Mouse (Mus musculus) heart, postnatal 10 days (tissue): ENCODE data around the gene Gnaq. TPM values are rescaled to one million over a fixed set of nuclear protein-coding genes. Genes with fewer than 3 reads are reported as not detected.

Source experiments
- DNase-seq, 2 experiments: peaks; one replicate each; pipeline ENCODE4 v3.0.0; 2021
- intact Hi-C: fragments of 180-260 bp; cut with DNase I; formaldehyde crosslinking; loops from one replicate; pipeline ENCODE4 v1.15.1; 2025
- total RNA-seq, 2 experiments: library from RNA; stranded (reverse); gene quantifications; 2 replicates each; pipeline ENCODE4 v1.2.3; 2021

Gene Gnaq
- total RNA-seq, 2 experiments from 2014 or later, result 37.3 to 38.1 TPM

DNA sequence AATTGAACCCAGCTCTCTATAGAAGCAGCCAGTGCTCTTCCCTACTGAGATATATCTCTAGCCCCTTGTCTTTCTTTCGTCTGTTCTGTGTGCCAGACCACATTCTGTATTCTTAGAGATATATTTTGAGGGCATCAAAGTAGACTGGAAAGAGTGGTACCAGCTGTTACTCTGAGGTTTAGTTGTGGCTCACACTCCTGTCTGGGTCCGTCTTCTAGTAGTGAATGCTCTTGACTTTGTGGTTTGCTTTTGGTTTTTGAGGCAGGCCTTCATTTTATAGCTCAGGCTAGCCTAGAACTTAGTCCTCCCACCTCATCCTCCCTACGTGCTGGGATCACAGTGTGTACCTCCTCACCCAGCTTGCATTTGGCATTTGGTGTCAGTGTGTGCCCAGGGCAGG is 54.4 kb downstream of the Gnaq start:
- no peak for DNase-seq
- intact Hi-C loops, result no loop called here

DNA sequence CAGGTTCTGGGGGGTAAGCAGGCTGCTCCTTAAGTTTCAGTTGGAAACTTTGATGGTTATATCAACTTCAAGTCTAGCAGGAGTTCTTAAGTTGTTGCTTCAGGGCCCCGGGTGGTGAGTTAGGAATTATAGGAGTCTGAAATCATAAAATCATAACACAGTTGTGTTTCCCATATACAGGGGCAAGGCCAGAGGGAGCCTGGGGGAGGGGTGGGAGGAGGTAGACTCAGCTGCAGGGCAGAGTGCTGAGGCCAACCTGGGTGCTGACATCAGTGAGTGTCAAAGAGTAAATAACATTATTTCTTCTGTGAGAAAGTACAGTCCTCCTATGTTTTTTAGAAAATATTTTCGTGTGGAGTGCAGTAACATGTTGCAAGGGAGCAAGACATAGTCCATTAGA is 55.3 kb downstream of the Gnaq start:
- DNase-seq, result no peak
- intact Hi-C loops, result no loop called here

DNA sequence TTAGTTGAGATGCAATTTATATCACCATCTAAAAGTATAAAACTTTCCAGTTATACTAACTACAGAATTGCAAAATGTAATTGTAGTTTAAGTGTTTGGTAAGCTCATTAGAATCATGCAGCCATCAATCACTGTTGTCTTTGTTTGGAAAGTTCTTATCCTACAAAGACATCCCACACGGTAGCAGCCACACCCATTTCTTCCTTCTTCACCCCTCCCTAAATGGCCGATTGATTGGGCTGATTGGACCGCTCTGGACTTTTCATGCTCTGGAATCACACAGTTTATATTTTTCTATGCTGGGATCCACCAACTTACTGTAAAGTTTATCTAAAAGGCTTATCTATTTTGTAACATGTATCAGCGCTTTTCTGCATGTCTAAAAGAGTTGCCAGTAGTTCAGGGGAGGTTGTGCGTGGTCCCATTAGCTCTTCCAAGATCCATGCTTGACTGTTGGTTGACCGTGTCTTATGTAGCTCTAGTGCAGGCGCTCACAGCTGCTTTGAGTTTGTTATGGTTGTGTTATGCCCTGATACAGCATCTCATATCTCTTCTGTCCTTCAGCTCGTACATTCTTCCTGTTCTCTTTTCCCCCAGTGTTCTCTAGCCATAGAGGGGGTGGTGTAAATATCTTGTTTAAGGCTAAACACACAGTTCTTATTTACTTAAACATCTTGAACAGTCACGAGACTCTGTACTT is 56.6 kb downstream of the Gnaq start:
- intact Hi-C loops, result no loop called here
- no peak for DNase-seq

DNA sequence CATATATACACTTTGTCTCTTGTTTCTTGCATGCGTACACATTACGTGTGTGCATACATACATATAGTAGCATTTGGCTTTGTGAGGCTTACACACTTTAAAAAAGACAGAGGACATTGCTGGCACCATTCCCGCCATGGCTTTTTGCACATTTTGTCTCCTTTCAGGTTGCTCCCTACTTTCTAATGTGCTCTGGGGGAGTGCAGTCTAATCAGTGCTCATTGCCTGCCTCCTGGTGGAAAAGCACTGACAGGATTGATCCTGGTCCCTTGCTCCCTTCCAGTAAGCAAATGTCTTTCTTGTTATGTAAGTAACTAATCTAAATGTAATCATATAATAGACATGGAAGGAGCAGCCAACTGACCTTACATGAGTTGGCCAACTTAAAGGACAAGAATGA is 65.5 kb downstream of the Gnaq start:
- intact Hi-C loops, result loop anchor here (1.0 kb wide), 1 partner anchor 134 kb away; no protein-coding TSS in a partner anchor
- no peak for DNase-seq

DNA sequence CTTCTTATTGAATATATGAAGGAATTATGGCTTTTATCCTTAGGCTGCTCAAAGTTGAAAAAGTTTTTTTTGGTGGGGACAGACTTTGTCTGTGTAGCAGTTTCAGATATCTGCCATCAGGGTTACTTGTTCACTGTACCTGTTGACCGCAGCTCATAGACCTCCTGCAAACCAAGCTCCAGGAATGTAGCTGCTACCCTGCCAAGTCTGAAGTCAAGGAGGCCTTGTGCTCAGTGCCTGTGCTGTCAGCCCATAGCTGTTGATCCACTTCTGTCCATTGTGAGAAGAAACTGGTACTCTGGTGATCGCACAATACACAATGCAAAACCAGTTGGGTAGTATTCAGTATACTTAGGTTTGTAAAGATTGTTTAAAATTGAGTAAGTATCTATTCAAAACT is 68.7 kb downstream of the Gnaq start:
- intact Hi-C loops, result no loop called here
- no peak for DNase-seq

DNA sequence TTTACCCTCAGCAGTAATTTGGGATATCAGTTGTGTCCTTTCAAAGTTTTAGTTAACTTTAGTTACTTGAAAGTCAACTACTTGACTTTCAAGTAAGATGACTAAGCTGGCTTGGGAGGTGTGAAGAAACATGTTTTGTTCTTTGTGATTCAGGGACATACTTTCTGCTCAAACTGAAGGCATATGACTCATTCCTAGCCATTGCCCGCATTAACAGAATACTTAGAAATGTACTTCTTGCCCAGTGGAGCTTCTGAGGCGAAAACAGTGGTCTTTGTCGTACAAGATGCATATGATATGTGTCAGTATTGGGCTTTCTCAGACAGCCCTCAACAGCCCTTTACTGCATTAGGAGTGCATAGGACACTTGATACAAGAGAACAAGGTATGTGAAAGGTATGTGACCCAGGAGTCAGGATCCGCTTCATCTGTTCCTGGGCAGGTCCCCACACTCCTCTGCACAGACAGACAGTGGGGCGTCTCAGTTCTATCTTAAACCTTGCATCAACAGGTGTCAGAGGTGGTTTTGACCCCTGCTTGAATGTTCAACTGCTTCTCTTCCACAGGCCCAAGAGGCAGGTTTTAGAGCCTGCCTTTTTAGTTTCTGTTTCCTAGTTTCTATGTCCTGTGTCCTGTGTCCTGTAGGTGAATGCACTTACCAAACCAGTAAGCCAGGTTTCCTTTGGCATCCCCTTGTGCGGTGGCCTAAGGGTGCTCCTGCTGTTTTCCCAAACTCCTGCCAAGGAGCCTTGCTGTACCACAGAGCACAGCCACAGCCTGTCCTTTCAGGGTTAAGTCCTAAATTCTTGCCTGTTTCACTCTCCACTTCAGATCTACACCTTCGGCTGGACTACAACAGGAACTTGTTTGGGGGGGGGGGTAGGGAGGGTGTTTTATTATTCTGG is 72.4 kb downstream of the Gnaq start:
- intact Hi-C loops, result no loop called here
- DNase-seq, result no peak

DNA sequence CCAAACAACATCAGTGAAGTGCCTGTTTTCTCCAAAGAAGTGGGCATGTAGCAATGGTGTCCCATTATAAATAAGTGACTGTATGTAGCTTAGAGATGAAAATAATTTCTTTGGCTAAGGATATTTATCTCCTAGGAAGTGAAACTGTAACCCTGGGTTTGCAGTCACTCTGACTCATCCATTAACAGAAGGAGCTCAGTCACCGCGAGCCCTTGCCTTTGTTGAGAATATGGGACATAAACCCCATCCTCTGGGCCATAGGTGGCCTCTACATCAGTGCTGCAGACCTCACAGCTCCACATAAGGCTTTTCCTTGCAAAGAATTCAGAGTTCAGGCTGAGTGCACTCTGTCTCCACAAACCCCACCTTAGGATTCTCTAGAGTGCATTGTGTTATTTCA is 77.0 kb downstream of the Gnaq start:
- DNase-seq, result no peak
- intact Hi-C loops, result no loop called here

DNA sequence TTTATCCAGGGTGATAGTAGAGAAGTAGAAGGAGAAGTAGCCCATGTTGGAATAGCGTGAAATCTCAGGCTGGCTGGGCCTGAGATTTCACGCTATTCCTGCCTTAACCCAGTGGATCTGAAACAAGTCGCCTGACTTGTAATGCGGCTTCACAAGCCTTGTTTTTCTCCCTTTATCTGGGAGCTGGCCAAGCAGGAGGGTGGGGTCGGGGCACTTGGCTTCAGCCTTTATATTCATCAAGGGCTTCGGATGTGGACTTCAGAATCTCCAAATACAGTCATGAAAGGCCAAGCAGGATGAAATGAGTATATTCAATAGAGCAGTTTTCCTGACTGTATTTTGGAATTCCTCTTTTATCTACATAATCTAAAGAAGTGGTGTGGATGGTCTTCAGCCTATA is 82.3 kb downstream of the Gnaq start:
- intact Hi-C loops, result no loop called here
- DNase-seq, result peak; percentile 83 to 85

DNA sequence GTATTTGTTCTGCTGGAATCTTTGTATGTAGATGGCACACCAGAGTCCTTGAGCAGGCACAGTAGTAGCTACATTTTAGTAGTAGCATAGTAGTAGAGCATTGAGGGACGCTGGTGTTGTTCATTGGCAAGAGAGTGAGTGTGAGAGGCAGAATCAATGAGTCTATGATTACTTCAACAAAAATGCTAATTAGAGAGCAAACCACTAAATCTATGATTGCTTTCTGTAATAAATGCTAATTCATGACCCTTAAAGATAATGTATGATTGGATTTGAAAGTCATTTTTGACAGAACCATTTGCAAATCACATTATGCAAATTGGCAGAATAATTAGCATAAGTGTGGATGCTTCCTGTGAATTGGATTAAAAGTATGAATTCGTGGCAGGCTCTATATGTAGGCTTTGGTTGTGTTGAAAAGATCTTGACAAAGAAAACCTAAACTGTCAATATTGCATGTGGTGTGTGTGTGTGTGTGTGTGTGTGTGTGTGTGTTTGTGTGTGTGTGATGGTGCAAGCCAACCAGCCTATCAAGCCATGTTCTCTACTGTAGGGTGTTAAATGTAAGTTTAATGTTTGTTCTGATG is 82.9 kb downstream of the Gnaq start:
- no peak for DNase-seq
- intact Hi-C loops, result no loop called here

DNA sequence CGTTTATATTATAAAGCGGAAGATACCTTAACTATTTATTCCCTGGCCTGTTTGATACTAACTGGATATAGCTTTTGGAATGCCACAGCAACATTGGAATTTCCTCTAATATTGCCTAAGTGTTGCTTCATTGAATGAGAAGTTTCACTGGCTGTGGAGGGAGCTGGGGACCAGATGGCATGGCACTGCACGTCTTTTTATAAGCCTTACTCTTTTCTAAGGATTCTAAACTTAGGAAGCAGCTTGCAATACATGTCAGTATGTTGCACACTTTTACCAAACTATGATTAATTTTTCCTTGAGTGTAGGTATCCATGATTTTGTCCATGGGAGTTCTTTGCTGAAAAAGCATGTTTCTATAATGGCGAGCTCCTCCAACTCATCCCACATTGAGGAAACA is 87.3 kb downstream of the Gnaq start:
- intact Hi-C loops, result no loop called here
- DNase-seq, result no peak

DNA sequence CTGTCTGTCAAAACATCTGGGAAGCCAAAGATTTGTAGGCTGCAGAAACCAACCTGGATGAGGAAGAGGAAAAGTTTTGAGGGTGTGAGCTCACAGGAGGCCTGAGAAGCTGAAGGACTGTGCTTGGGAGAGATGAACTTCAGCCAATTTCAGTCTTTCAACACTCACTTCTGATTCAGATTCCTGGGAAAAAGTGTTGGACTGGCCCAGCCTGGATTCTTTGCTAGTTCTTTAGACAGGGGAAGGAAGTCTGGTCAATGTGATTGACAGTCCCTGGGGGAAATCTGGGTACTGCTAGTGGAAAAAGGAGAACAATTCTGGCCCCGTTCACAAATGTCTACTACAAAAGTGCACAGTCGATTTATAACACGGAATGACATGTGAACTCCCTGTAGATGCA is 89.9 kb downstream of the Gnaq start:
- peak; percentile 35 to 53 for DNase-seq
- intact Hi-C loops, result no loop called here

DNA sequence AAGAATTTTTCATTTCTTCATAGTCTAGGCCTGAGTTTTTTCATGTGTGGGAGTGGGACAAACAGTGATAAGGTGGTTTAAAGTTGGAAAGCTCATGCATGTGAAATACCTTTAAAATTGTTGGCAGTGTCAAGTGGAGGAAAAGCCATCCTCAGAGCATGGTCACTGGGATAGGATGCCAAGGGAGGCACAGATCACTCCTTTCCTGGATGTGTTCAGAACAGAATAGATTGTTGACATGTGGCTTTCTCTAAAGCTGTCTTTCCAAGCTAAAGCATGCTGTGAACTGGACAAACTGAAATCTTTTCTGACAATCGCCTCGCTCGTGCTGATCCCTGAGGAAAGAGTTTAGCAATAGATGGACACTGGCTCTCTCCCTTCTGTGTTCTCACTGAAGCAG is 90.5 kb downstream of the Gnaq start:
- intact Hi-C loops, result no loop called here
- no peak for DNase-seq

DNA sequence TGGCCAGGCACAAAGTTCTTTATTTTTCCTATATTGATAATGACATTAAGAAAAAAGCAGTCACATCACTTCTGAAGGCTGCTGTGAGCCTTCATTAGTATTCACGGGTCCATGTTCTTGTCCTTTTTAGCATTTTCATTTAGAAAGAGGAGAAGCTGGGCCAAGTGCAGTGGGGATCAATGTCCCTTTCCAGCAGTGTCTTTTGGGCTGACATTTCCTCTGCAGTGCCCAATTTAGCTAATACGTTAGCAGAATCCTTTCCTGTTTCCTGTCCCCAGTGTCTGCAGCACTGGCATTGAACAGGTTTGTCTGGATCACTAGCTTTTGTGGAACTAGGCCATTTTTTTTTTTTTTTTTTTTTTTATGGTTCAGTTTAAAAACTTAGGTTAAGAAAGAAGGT is 92.2 kb downstream of the Gnaq start:
- intact Hi-C loops, result no loop called here
- no peak for DNase-seq

DNA sequence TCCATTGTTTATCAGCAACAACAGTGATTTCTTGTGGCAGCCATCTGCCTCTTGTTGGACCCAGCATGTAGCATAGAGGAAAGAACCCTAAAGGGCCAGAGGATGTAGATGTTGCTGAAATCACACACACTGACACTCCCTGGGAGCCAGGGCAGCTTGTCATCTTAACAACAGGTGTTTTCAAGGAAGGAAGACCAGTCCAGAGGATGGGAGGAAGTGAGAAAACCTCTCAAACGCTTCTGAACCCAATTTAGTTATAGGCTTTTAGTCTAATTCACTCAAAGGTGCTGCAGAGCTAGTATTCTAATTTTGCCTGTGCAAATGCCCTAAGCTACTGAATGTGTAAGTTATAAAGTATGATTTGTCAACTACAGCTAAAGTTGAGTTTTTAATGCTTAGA is 99.0 kb downstream of the Gnaq start:
- DNase-seq, result no peak
- intact Hi-C loops, result no loop called here

DNA sequence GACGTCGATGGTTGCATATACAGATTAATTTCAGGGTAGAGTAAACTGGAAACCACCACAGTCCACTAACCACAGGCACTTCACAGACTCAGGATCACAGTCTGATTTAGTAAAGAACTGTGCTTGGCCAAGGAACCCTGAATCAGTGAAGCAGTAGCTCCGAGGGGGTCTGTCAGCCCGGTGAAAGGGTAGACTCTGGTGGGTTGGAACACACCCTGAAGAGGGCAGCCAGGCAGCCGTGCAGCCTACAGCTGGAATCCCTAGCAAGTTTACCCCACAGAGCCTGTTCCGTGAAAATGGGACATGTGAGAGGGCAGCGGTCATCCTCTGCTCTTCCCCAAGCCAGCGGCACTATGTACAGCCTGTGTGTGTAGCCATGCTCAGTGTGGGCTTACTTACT is 103.0 kb downstream of the Gnaq start:
- no peak for DNase-seq
- intact Hi-C loops, result no loop called here

DNA sequence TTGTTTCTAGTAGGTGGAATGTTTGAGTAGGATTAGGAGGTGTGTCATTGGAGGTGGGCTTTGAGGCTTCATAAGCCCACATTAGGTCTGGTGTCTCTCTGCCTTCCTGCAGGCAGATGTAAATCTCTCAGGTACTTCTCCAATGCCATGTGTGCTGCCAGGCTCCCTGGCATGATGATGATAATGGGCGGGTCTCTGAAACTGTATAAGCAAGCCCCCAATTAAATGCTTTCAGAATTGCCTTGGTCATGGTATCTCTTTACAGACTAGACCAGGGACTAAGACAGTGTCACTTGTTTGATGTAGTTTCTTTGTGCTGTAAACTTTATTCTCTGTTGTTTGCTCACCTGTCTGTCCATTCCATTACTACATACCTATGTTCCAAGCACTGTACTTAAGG is 104.4 kb downstream of the Gnaq start:
- intact Hi-C loops, result no loop called here
- DNase-seq, result no peak

DNA sequence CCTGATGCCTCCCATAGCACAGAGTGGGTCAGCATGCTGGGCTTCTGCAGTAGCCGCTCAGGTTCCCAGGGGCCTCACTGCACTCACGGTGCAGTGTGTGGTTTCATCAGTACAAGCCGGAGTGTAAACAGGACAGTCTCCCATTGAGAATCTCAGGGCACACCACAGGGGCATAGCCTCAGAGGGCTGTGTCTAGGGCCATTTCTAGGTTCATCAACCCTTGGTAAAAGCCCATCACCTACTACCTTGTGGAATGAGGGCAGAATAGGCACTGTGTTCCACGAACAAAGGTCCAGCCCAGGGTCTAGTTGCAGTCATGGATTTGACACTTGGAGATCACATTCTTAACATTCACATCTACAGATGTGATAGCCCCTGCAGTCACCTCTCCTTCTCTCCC is 105.4 kb downstream of the Gnaq start:
- DNase-seq, result no peak
- intact Hi-C loops, result no loop called here

DNA sequence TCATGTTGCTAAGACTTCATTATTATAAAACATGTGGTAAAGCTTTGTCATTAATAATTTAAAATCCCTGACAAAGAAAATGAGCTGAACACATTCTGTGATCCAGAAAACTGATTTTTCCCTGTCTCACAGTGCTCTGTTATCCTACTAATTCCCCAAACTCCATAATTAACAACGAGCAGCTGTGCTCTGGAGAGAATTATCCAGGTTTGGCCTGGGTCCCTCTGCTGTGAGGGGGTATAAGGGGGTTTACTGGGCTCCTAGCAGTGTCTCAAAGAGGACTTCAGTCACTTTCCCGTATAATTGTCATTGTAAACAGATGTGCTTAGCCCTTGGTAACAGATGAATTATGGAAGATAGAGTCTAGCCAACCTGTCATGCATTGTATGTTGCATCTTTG is 105.9 kb downstream of the Gnaq start:
- DNase-seq, result no peak
- intact Hi-C loops, result no loop called here

DNA sequence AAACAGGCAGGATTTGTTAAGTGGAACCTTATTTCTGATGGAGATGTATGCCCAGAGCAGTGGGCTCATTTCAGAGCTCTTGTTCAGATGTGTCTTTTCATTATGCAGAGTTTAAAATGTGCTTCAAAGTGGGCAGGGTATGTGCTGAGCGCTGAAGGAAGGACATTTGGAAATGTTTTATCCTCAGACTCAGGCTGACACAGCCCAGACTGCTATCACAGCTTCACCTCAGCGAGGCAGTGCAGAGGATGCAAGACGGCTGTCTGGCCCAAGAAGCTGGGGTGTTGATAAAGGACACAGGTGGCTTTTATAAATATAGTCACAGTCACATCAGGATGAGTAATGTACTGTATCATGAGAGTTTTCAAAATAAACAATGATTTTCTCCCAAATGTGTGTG is 110.1 kb downstream of the Gnaq start:
- intact Hi-C loops, result no loop called here
- DNase-seq, result no peak

DNA sequence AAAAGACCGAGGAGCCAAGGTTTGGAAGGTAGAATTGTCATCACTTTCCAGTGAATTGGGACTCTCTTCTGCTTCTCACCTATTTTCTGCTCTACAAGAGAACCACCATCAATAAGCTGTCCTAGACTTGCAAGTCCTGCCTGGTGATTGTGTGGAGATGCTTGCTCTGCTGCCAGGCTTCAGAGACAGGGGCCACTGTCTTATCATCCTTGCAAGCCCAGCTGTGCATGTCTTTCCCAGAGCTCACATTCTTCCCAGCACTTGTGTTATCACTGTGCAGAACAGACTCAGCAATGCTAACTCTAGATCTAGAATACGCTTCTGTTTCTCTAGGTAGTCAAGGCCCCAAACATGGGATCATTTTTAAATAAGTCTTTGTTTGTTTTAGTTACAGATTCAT is 116.4 kb downstream of the Gnaq start:
- intact Hi-C loops, result loop anchor here (5.0 kb wide), 1 partner anchor 117 kb away; the partner anchor contains the start of gene Gnaq
- DNase-seq, result no peak

DNA sequence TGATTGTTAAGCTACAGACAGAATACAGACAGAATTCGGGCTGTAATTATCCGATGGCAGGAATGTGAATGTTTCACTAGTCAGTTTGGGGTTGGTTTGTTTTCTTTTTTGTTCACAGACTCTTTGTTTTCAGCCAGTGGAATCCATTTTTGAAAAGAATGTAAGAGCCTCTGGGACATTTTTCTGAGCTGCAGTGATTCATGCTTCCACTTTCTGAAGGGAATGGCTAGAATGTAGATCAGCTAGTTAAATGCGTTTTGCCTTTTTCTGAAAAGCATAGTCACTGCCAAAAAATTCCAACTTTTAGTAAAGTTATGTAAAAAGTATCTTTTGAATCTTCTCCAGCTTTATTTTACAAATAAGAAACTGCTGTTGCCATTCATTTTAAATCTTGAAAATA is 118.3 kb downstream of the Gnaq start:
- no peak for DNase-seq
- intact Hi-C loops, result no loop called here

DNA sequence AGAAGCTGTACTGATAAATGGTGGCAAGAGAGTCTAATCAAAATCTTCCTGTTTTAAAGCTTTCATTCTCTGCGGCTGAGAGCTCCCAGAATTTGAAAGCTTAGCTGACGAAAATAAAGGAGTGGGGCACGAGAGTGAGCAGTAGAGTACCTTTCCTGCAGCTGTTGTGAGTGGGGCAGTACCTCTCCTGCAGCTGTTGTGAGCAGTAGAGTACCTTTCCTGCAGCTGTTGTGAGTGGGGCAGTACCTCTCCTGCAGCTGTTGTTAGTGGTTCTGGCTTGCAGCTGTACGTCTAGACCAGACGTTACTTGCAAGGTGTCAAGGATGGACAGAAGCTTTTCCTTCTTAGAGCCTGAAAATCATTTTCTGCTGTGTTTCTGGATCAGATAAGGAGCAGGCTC is 119.2 kb downstream of the Gnaq start:
- DNase-seq, result no peak
- intact Hi-C loops, result no loop called here
